Mouse (Mus musculus) neutrophil, adult 83 days (primary cell): ENCODE measurements around the gene Olfr20. TPM values are rescaled to one million over a fixed set of nuclear protein-coding genes. Genes with fewer than 3 reads are reported as not detected.

Source experiments
- total RNA-seq, 2 experiments: library from RNA; stranded (reverse); gene quantifications; one replicate each; pipeline ENCODE4 v1.2.4; 2023

The Olfr20 gene
- total RNA-seq: not detected

GRCm38 (mm10) chr11:73350483-73350882 lies at the start of gene Olfr20:
Gene Olfr20 (plus strand): TSS chr11:73350783.

GRCm38 (mm10) chr11:73329442-73329841 lies 21.1 kb upstream of the Olfr20 start, which contains the start of the genes Aspa, Gm49340 and Spata22:
Gene Aspa (minus strand): TSS chr11:73329596.
Gene Gm49340 (plus strand): TSS chr11:73329741.
Gene Spata22 (plus strand): TSS chr11:73329741.

GRCm38 (mm10) chr11:73370946-73371345 lies 20.4 kb downstream of the Olfr20 start, which contains the start of gene Olfr376:
Gene Olfr376 (plus strand): TSS chr11:73371246.

GRCm38 (mm10) chr11:73399514-73399913 lies 48.9 kb downstream of the Olfr20 start, which contains the start of gene Olfr1:
Gene Olfr1 (minus strand): TSS chr11:73399614.

Other genes with a start within 250 kb of the Olfr20 start
- 10 to 100 TPM; 10.8 to 11.5 TPM for gene Haspin, start 212.5 kb upstream of the Olfr20 start, total RNA-seq
- gene P2rx5, start 190.4 kb upstream of the Olfr20 start, total RNA-seq: not detected
- gene Emc6, start 173.7 kb upstream of the Olfr20 start, total RNA-seq: 10 to 100 TPM; 18.8 to 20.9 TPM
- 10 to 100 TPM; 13.7 to 17.6 TPM for gene Tax1bp3, start 173.7 kb upstream of the Olfr20 start, total RNA-seq
- 10 to 100 TPM; 17.5 to 18.2 TPM for gene Ctns, start 151.7 kb upstream of the Olfr20 start, total RNA-seq
- gene Shpk, start 151.3 kb upstream of the Olfr20 start, total RNA-seq: 1 to 10 TPM; 1.3 to 1.8 TPM
- gene Trpv1, start 116.5 kb upstream of the Olfr20 start, total RNA-seq: not detected
- gene Trpv3, start 83.4 kb upstream of the Olfr20 start, total RNA-seq: not detected
- not detected for gene Aspa, start 21.2 kb upstream of the Olfr20 start, total RNA-seq
- gene Gm49340, start 21.0 kb upstream of the Olfr20 start, total RNA-seq: not detected
- gene Spata22, start 21.0 kb upstream of the Olfr20 start, total RNA-seq: not detected
- not detected for gene Olfr376, start 20.5 kb downstream of the Olfr20 start, total RNA-seq
- not detected for gene Olfr1, start 48.8 kb downstream of the Olfr20 start, total RNA-seq
- gene Olfr378, start 77.7 kb downstream of the Olfr20 start, total RNA-seq: not detected
- not detected for gene Olfr380, start 106.7 kb downstream of the Olfr20 start, total RNA-seq
- not detected for gene Olfr381, start 140.8 kb downstream of the Olfr20 start, total RNA-seq
- gene Olfr382, start 166.4 kb downstream of the Olfr20 start, total RNA-seq: not detected
- gene Olfr385, start 242.2 kb downstream of the Olfr20 start, total RNA-seq: not detected
- not detected for gene Olfr384, start 247.8 kb downstream of the Olfr20 start, total RNA-seq